Mouse (Mus musculus) embryonic stem cell, embryonic (primary cell): ENCODE measurements at regions not wholly inside any gene's neighbourhood (a gene's known extent, or its start where the extent isn't known, plus 50 kb on each side); places are given as distances from the start of the nearest gene placed in this dataset.

Source experiments
- CTCF ChIA-PET, 4 experiments: fragments of 300-600 bp in 2 of 4; fragments of 350-600 bp in 2 of 4; sonication (Branson Sonifier 250); formaldehyde crosslinking; loops; one replicate each; lab custom pipeline; 2022; ENCODE audit warnings: inconsistent platforms in 2 of 4; lab: Charles Lee
- POLR2A ChIA-PET, 4 experiments: fragments of 300-600 bp in 2 of 4; fragments of 350-600 bp in 2 of 4; sonication (Branson Sonifier 250); formaldehyde crosslinking; loops; one replicate each; lab custom pipeline; 2022; ENCODE audit warnings: antibody characterized with exemption in 4 of 4, inconsistent platforms in 1 of 4; lab: Charles Lee

GRCm38 (mm10) chr15:69246190-69246966 lies 2745.7 kb upstream of the Lrrc6 start:
- POLR2A ChIA-PET = no interaction called here

GRCm38 (mm10) chr15:69235271-69235670 lies 2734.6 kb upstream of the Lrrc6 start:
- ChIA-PET POLR2A (no interaction called here), CTCF (no interaction called here)

More at GRCm38 (mm10) chr15:69246190-69246966, 2745.7 kb upstream of the Lrrc6 start:
- CTCF ChIA-PET = no interaction called here

GRCm38 (mm10) chr15:69224619-69225587 lies 2724.2 kb upstream of the Lrrc6 start:
- ChIA-PET POLR2A (no interaction called here), CTCF (no interaction called here)

- ChIA-PET CTCF (no interaction called here), POLR2A (no interaction called here)
These were observed 2722.7 kb upstream of the Lrrc6 start for GRCm38 (mm10) chr15:69223411-69223810.

GRCm38 (mm10) chr15:69222391-69222790 lies 2721.7 kb upstream of the Lrrc6 start:
- POLR2A ChIA-PET = no interaction called here

More at GRCm38 (mm10) chr15:69222391-69222790, 2721.7 kb upstream of the Lrrc6 start:
- CTCF ChIA-PET = no interaction called here
